Mouse (Mus musculus): ENCODE data around the gene Foxo6.
A peak's percentile ranks its signal among the peaks of the same experiment; 100 is the strongest.

Foxo6 gene

DNA sequence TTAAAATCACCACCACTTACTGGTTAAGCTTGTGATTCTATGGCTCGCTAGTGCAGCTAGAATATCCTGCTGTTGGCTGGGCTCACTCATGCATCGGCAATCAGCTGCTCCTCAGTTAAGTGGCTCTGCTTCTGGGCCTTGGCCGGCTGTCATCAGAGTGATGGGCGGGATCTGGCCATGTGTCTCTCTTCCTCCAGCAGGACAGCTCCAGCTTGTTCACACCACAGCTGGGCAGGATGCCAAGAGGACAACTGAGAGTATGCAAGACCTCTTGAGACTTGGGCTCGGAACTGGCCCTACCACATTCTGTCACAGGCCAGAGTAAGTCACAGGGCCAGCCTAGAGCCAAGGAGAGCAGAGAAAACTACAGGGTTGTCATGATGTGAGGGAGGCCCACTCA is 39.7 kb downstream of the Foxo6 start:
- DNase-seq (ENCODE audit: low spot score), result peak; percentile 94

DNA sequence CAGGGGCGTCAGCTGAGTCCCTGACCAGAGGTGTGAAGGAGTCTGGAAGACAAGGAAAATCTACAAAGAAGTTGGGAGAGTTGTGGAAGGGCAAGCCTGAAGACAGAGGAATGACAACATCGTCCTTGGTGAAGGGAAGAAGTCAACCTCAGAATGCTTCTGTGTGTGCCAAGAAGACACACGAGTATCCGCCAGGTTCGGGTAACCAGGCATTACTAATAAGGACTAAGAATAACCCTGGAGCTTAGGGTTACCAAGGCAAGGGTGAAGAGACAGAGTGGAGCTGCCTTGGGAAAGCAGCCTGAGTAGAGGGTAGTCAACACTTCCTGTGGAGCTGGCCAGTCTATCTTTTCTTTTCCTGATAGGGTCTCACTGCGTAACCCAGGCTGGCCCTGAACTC is 41.1 kb downstream of the Foxo6 start:
- no peak for DNase-seq (ENCODE audit: low spot score)

DNA sequence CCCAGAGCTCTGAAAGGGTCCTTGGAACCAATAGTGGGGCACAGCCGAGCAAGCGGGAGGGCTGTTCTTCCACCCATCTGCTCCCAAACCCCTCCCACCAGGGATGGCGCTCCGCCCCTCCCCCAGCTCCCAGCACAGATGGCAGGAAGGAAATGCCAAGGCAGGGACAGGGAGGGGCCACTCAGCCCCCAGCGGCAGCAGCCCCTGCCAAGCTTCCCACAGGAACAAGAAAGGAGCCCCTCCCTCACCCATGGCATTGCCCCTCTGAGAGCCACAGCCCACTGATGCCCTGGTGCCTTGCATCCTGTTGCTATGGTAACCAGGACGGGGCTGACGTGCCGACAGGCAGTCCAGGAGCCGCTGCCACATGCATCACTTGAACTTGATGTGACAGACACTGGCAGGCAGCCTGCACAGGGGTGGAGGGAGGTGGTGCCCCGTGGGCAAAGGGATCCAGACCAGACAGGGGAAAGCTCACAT is 44.3 kb downstream of the Foxo6 start:
- DNase-seq (ENCODE audit: low spot score), result peak; percentile 69

DNA sequence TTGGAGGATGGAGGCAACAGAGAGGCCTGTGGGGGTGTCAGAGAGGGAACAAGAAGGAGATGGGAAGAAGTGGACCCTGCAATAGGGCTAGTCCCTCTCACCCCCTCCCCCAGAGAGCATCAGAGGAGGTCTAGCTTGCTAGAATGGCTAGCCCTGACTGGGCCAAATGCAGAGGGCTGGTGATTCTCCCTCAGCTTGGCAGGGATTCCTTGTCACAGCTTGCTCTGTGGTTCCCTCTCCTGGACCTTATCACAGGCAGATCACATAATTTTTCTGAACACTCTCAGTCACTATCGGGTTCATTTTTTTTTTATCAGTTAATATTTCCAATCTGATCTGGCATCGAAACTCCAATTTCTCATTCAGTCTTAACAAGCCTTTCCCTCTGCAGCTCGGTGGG is 46.0 kb downstream of the Foxo6 start:
- no peak for DNase-seq (ENCODE audit: low spot score)

DNA sequence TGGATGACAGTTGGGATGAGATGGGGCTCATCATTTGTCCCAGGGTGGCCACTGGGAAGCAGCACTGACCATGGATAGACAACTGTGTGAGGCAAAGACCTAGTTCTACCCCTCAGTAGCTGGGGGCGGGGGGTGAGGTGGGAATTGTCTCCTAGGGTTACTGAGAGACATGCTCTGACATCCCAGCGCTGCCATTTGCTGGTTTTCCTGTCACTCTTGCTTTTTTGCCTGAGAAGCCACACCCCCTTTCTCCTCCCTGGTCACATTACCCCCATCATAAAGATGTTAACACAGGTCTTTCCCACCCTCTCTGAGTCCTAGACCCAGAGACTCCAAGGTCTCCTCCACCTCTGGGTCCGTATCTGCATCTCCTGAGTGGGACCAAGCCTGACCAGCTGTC is 47.7 kb downstream of the Foxo6 start:
- DNase-seq (ENCODE audit: low spot score), result no peak

DNA sequence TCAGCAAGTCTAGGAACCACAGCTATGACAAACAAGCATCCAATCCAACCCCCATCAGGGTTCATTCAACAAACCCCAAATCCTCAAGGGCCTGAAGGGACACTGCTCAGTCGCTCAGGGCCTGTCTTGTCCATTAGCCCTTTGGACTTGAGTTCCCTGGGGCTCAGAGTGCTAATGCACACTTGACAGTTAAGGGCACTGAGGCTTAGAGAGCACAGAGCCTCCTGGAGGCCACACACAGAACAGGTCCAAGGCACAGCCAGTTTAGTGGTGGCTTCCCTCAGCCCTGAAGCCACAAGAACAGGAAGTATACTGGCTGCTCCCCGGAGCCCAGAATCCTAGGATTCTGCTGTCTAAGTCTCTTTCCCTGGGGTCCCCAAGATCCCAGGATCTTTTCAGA is 53.9 kb downstream of the Foxo6 start:
- DNase-seq (ENCODE audit: low spot score), result no peak

DNA sequence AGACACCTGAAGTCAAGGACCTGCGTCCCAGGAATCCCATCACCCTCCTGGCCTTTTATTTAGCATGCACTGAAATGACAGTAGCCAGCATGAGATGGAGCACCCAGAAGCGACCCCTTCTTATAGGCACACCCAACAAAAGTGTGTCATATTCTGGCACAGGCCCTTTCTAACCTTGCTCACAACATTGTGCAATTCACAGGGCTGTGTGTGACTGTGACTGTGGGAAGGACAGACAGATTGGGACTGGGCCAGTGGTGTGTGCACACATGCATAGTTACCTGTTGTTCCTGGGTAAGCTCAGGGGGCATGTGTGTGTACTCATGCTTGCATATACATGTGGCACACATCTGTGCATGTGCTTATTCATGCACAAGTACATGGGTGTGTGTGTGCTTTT is 54.6 kb downstream of the Foxo6 start:
- DNase-seq (ENCODE audit: low spot score), result no peak

DNA sequence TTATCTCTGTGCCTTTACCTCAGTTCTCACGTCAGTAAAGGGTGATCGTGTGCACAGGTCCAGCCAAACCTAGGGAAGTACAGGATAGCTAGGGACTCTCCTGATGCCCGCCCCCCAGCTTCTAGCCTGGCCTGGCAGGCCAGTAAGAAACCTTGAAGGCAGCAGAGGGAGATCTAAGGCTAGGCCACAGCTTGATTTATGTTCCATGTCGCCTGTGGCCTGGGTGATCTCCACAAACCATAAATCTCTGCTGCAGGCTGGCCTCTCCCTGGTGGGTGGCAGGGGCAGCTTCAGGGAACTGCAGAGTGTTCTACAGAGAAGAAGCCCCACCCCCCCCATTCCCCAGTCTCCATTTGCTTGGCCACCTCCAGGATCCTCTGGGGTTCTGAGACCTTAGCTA is 55.2 kb downstream of the Foxo6 start:
- no peak for DNase-seq (ENCODE audit: low spot score)

DNA sequence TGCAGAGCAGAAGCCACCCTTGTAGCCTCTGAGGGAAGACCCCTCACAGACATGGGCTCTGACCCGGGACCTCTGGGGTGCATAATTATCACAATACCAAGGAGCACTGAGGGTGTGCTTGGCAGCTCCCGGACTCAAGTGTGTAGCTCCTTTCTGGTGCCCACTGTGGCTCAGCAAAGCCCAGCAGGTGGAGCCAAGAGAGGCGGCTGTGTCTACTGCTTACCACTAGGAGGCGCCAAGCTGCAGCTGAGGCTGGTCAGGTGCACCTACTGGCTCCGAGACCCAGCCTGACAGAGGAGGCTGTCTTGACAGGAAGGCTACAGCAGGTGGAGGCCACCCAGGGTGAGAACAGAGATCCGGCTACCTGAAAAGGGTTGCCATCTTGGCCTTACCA is 56.9 kb downstream of the Foxo6 start:
- peak; percentile 84 for DNase-seq (ENCODE audit: low spot score)

DNA sequence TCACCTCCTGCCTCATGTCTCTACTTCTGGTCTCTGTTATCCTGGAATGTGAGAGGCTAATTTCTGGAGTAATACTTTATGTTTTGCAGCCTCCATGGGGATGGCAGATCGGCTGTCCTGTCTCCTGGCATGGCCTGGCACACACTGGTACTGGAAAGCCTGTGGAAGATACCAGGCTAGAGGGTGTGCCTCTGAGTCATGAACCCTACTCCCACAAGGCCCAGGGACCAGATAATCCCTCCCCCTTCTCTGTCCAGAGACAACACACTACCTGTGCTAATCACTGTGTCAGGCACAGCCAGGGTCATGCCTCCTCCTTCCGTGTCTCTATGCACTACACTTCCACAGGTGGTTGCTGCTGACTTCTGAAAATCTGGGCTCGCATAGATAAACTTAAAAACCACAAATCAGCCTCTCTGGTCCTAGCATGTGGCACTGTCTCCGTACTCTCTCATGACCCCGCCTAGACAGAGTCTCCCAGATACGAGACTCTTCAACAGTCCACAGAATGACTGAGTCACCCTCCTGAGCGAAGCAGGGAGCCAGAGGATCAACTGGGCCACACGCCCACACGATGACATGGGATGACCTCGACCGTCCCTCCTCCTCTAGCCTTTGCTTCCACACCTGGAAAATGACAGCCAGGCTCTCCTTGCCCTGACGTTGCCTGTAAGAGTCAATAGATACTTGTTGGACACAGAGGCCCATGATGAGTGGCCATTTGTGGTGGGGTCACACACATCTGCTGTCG is 57.5 kb downstream of the Foxo6 start:
- no peak for DNase-seq (ENCODE audit: low spot score)

DNA sequence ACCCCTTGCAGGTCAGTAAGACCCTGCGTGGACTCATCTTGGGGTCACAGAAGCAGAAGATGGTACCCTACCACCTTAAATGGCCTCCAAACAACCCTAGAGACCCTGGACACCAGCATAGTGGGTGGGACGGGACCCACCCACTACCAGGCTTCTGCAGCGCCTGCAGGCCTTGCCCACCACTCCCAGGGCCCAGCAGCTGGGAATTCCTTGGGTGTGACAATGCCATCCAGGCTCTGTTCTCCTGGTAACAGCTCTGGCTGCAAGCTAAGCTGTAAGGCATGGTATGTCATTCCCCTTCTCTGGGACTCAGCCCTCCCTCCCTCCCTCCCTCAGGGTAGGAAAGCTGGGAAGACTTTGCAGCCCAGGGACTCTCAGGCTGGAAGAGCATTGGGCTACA is 58.5 kb downstream of the Foxo6 start:
- DNase-seq (ENCODE audit: low spot score), result no peak

DNA sequence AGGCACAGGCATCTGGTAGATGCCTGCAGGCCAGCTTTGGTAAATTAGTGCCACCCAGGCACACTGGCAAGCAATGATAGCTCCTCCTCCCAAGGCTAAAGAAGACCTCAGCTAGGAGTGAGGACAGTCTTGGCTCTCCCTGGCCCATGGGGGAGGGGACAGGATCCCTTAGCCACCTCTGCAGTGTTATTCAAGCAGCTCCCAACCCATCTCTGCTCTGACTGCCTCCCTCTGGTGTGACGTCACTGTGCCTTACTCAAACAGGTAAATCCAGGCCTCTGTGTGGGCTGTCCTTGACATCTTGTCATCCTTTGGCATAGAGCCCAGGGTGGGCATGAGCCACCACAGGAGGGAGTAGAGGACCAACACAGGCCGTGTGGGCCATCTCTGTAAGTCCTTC is 59.9 kb downstream of the Foxo6 start:
- DNase-seq (ENCODE audit: low spot score), result no peak

DNA sequence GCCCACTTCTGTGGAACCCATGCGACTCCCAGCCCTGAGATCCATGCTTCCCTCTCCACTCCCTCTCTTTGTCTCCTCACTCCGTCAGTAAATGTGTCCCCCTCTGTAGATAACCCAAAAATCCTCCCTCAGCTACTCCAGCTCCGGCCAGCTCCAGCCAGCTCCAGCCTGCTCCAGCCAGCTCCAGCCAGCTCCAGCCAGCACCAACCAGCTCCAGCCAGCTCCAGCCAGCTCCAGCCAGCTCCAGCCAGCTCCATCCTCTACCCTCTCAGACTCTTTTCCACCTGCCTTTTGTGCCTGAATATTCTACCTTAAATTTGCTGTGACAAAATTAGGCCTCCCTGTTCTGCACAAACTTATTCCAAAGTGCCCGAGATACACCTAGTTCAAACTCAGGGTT is 60.5 kb downstream of the Foxo6 start:
- no peak for DNase-seq (ENCODE audit: low spot score)

DNA sequence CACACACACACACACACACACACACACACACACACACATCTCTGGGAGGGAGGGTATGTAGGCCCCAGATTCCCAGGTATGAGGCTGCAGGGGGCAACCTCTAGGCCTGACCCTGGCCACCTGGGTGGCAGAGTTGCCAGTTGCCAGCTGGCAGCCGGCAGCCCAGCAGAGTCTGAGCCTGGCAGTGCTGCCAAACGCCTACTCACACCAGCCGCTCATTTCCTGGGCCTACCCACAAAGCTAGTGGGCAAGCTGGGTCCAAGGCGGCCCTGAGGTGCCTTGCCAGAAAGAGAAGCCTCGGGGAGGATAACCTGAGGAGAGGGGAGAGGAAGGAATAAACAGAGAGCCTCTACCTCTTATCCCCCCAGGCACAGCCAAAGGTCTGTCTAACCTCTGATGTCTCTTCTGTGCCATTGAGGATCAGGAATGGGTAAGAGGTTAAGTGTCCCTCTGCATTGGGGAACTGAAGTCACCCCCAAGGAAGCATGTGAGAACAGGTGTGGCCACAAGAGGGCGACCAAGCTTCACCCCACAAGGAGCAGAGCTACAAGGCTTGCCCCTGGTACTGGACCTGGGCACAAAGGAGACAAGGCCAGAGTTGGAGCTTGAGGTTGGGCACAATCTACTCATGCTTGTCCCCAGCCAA is 61.9 kb downstream of the Foxo6 start:
- DNase-seq (ENCODE audit: low spot score), result peak; percentile 78

DNA sequence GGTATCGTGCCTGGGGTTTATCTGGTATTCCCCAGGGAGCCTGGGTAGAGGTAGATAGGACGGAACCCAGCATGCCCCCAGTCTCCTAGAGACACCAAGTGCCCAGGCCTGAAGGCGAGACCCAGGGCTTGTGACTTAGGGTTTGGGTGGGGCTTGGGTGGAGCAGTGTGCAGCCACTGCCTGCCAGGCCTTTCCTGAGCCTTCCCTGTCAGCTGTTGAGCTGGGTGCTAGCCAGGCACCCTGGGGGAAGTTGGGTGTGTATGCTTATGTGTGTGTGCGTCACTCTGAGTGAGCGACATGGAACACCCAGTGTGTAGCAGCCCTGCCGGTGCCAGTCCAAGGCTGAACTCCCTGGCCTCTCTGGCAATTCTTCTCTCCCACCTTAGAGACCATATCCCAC is 63.3 kb downstream of the Foxo6 start:
- peak; percentile 64 for DNase-seq (ENCODE audit: low spot score)

DNA sequence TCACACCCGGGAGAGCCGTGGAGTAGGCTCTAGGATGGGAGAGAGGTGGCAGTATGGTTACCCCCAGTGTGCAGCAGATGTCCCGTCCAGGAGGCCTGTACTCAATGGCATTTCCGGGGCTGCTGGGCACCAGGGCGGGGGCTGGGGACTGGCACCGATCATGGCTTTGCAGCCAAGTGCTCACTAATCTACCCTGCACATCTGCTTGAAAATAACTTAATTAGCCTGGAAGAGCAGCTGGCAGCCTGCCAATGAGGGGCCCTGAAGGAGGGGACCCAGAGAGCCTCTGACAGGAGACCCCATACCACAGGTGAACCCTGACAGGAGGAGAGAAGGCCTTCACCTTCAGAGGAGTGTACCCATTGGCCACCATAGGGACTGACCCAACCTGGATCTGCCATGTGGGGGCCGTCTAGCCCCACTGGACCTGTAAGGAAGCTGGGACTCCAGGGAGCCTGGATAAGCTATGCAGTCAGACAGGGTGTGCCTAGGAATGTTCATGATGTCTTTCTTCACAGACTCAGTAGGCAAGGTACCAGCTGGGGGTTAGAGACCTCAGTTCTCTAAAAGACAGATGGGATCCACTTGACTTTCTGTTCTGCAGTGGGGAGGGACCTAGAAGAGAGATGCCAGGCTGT is 63.9 kb downstream of the Foxo6 start:
- no peak for DNase-seq (ENCODE audit: low spot score)

DNA sequence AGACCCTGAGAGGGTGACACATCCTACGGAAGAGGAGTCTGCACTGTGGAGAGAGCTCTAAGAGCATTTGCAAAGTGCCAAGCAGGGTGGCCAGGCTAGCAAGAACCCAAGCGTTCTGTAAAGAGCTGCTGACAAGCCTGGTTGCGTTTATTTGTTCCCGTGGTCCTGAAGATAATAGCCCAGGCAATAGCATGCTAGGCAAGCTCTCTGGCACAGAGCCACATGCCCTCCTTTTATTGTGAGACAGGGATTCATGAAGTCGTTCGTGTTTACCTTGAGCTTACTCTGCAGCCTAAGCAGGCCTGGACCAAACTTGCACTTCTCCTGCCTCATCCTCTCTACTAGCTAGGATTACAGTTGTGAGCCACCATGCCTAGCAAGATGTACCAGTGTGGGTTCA is 65.4 kb downstream of the Foxo6 start:
- DNase-seq (ENCODE audit: low spot score), result no peak

DNA sequence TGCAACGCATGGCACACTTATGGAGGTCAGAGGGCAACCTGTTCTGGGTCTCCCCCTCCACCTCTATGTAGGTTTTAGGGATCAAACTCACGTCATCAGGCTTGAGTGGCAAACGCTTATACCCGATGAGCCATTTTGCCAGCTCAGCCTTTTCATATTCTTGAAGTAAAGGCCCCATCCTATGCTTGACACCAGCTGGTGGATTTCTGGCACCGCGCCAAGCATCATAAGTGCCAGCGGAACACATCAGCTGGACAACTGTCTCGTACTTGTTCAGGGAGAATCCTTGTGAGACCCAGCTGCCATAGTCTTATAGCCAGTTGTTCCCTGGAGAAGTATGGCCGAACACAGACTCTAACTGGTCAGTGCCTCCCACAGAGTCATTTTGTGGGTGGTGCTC is 68.3 kb downstream of the Foxo6 start:
- DNase-seq (ENCODE audit: low spot score), result no peak

All from lung, postnatal 25 days (tissue).